Mouse (Mus musculus): ENCODE measurements around the gene Lyrm1. TPM values are rescaled to one million over a fixed set of nuclear protein-coding genes. Genes with fewer than 3 reads are reported as not detected.

The Lyrm1 gene
- total RNA-seq, 2 experiments from 2014 or later: 6.4 to 7.3 TPM

- DNase-seq: no peak
These were observed 69.5 kb downstream of the Lyrm1 start for GRCm38 (mm10) chr7:119965205-119965604.

- no peak for DNase-seq
These were observed 70.2 kb downstream of the Lyrm1 start for GRCm38 (mm10) chr7:119965651-119966395.

GRCm38 (mm10) chr7:119969320-119969719, 73.7 kb downstream of the Lyrm1 start:
- DNase-seq: no peak

- no peak for DNase-seq
These were observed 78.6 kb downstream of the Lyrm1 start for GRCm38 (mm10) chr7:119974214-119974613.

- DNase-seq: peak in 1 of 2 experiments; percentile 42
These were observed 80.6 kb downstream of the Lyrm1 start for GRCm38 (mm10) chr7:119976256-119976655.

- DNase-seq: no peak
These were observed 81.9 kb downstream of the Lyrm1 start for GRCm38 (mm10) chr7:119977574-119977973.

- no peak for DNase-seq
These were observed 82.9 kb downstream of the Lyrm1 start for GRCm38 (mm10) chr7:119978576-119978975.

- DNase-seq: no peak
These were observed 84.5 kb downstream of the Lyrm1 start for GRCm38 (mm10) chr7:119980170-119980569.

GRCm38 (mm10) chr7:119985279-119985912, 89.7 kb downstream of the Lyrm1 start:
- no peak for DNase-seq

GRCm38 (mm10) chr7:119997066-119997465, 101.4 kb downstream of the Lyrm1 start:
- DNase-seq: peak in 1 of 2 experiments; percentile 19

Other genes with a start within 250 kb of the Lyrm1 start
- not detected for gene Acsm4, start 205.8 kb upstream of the Lyrm1 start, total RNA-seq (2021)
- gene Thumpd1, start 175.1 kb upstream of the Lyrm1 start, total RNA-seq (2021): 10 to 100 TPM; 33.9 to 34.4 TPM
- gene Acsm3, start 134.9 kb upstream of the Lyrm1 start, total RNA-seq (2021): 10 to 100 TPM; 24.0 to 47.6 TPM
- 1 to 10 TPM; 7.6 to 7.8 TPM for gene Rexo5, start 101.9 kb upstream of the Lyrm1 start, total RNA-seq (2021)
- gene Eri2, start 101.8 kb upstream of the Lyrm1 start, total RNA-seq (2021): 1 to 10 TPM; 6.7 to 8.8 TPM
- 10 to 100 TPM; 27.5 to 36.6 TPM for gene Dcun1d3, start 437 bp downstream of the Lyrm1 start, total RNA-seq (2021)
- under 1 TPM; 0.16 to 0.20 TPM for gene Dnah3, start 199.4 kb downstream of the Lyrm1 start, total RNA-seq (2021)
- 10 to 100 TPM; 94.4 to 98.7 TPM for gene Tmem159, start 206.5 kb downstream of the Lyrm1 start, total RNA-seq (2021)
- gene Zp2, start 249.4 kb downstream of the Lyrm1 start, total RNA-seq (2021): not detected

Data from adrenal gland, postnatal 36 days (tissue).